Mouse (Mus musculus) midbrain, embryonic 11.5 days (tissue): ENCODE data around the gene Tnrc6b. TPM values are rescaled to one million over a fixed set of nuclear protein-coding genes. Genes with fewer than 3 reads are reported as not detected.

ENCODE experiments used
- ATAC-seq: fragments of 200-750 bp; cut with Nextera tagmentation; 2 replicates; pipeline ENCODE4 v1.8.0; 2017; ENCODE audit warnings: moderate TSS enrichment, moderate library complexity; ENCODE audit not compliant: low FRiP score
- DNase-seq: peaks from one replicate; pipeline ENCODE4 v3.0.0; 2015; ENCODE audit warnings: low spot score; ENCODE audit errors: missing footprints
- H3K27ac ChIP-seq: fragments of 300-500 bp; sonication (generic); 2 replicates; pipeline ENCODE4 v1.5.1; 2014; ENCODE audit warnings: low read depth, low read length
- H3K27me3 ChIP-seq: fragments of 300-500 bp; sonication (generic); 2 replicates; pipeline ENCODE4 v1.6.1; 2014; ENCODE audit warnings: mild to moderate bottlenecking, low read length, moderate library complexity, mixed read lengths; ENCODE audit not compliant: control insufficient read depth, insufficient read depth
- H3K36me3 ChIP-seq: fragments of 300-500 bp; sonication (generic); 2 replicates; pipeline ENCODE4 v1.6.1; 2014; ENCODE audit warnings: mild to moderate bottlenecking, low read length, moderate library complexity, mixed read lengths; ENCODE audit not compliant: control insufficient read depth, insufficient read depth
- H3K4me1 ChIP-seq: fragments of 300-500 bp; sonication (generic); 2 replicates; pipeline ENCODE4 v1.6.1; 2014; ENCODE audit warnings: low read length; ENCODE audit not compliant: control insufficient read depth, insufficient read depth
- H3K4me2 ChIP-seq: fragments of 300-500 bp; sonication (generic); 2 replicates; pipeline ENCODE4 v1.6.1; 2014; ENCODE audit warnings: mild to moderate bottlenecking, moderate library complexity
- H3K4me3 ChIP-seq: fragments of 300-500 bp; sonication (generic); 2 replicates; pipeline ENCODE4 v1.5.1; 2014; ENCODE audit warnings: low read depth, low read length
- H3K9ac ChIP-seq: fragments of 300-500 bp; sonication (generic); 2 replicates; pipeline ENCODE4 v1.6.1; 2014; ENCODE audit warnings: low read length
- H3K9me3 ChIP-seq: fragments of 300-500 bp; sonication (generic); 2 replicates; pipeline ENCODE4 v1.6.1; 2016; ENCODE audit warnings: low read length; ENCODE audit not compliant: control insufficient read depth
- WGBS: fragments of 180-500 bp; shearing (Covaris S2); extraction: QIAGEN DNeasy Blood & Tissue Kit; methylation state at CpG from one replicate; pipeline ENCODE4 v1.1.7; 2014; 5-methylcytosine and 5-hydroxymethylcytosine counted together
- polyA plus RNA-seq: library from polyadenylated mRNA; unstranded; fragments of >200 nt; fragmentation: Nextera tagmentation; extraction: Ambion mirVana; gene quantifications from 2 replicates; pipeline ENCODE4 v1.2.1, GENCODE M21; 2014

The Tnrc6b gene
- polyA plus RNA-seq, 1 experiment from 2014 or later = 17.0 TPM

DNA sequence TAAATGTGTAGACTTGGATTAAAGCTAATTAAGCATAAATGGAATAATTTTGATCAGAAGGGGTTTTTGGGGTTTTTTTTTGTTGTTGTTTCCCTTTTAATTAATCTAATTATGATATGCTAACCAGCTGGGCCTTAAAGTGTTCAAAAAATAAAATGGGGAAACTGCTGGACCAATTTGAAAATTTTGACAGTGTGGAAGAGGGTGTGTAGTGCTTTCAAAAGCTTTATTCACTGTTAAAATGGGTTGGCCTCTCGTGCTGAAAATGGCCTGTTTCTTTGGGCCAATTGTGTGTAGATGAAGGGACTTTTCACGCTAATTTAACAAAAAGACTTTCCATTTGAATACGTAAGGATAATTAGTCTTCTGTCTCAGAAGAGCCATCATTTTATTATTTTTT is 89.1 kb downstream of the Tnrc6b start:
- ATAC-seq (no peak), DNase-seq (no peak)
- Histone ChIP-seq H3K4me2 (peak overlapping the region; percentile 64), H3K4me3 (peak overlapping the region; percentile 57), H3K27me3 (no peaks in the 10 kb centered on the region), H3K36me3 (no peaks in the 10 kb centered on the region), H3K9me3 (no peaks in the 10 kb centered on the region), H3K27ac (no peak overlapping the region), H3K4me1 (peaks cover 19% of the 10 kb centered on the region), H3K9ac (peak overlapping the region; percentile 56)
- 8% methylated on average over 3 of the region's 3 CpGs for WGBS

- WGBS = 20% methylated on average over 4 of the region's 4 CpGs
Observed at GRCm38 (mm10) chr15:80800765-80801164, 89.7 kb downstream of the Tnrc6b start.

DNA sequence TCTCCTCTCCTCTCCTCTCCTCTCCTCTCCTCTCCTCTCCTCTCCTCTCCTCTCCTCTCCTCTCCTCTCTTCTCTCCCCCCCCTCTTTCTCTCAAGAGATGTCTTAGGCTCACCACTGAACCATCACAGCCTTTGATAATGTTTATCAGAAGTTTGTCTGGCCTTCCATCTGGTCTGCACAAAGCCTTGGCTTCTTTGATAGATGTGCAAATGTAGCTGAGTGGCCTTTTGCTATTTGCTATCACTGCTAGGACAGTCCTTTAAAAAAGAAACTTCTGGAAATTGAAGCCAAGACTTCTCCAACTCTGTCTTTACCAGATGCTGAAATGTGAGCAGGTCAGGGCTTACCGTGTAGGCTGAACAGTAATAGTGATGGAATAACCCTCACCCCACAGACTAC is 90.5 kb downstream of the Tnrc6b start:
- ATAC-seq (no peak), DNase-seq (no peak)
- H3K27me3 ChIP-seq = no peaks in the 10 kb centered on the region
- no peak overlapping the region for H3K9ac ChIP-seq
- peak overlapping the region; percentile 2; the same call in 1 of the 2 replicates for H3K4me2 ChIP-seq
- WGBS = 65% methylated on average over 1 of the region's 1 CpGs
- H3K4me3 ChIP-seq = no peak overlapping the region
- H3K4me1 ChIP-seq = peaks cover 19% of the 10 kb centered on the region
- no peaks in the 10 kb centered on the region for H3K9me3 ChIP-seq
- H3K36me3 ChIP-seq = no peaks in the 10 kb centered on the region
- no peak overlapping the region for H3K27ac ChIP-seq

More at GRCm38 (mm10) chr15:80800765-80801164, 89.7 kb downstream of the Tnrc6b start:
- Histone ChIP-seq H3K9ac (peak overlapping the region; percentile 56), H3K27ac (no peak overlapping the region), H3K4me3 (peak overlapping the region; percentile 57), H3K9me3 (no peaks in the 10 kb centered on the region), H3K4me2 (peak overlapping the region; percentile 64), H3K4me1 (peaks cover 19% of the 10 kb centered on the region), H3K36me3 (no peaks in the 10 kb centered on the region), H3K27me3 (no peaks in the 10 kb centered on the region)
- no peak for DNase-seq
- ATAC-seq = no peak

- Histone ChIP-seq H3K9ac (no peak overlapping the region), H3K36me3 (no peaks in the 10 kb centered on the region), H3K4me2 (no peak overlapping the region), H3K9me3 (no peaks in the 10 kb centered on the region), H3K4me1 (peaks cover 2% of the 10 kb centered on the region; the same call in 1 of the 2 replicates), H3K27ac (no peak overlapping the region), H3K4me3 (no peak overlapping the region), H3K27me3 (no peaks in the 10 kb centered on the region)
- DNase-seq = no peak
- 87% methylated on average over 5 of the region's 5 CpGs for WGBS
- ATAC-seq = no peak
Observed at GRCm38 (mm10) chr15:80807162-80807561, 96.0 kb downstream of the Tnrc6b start.

- 93% methylated on average over 3 of the region's 3 CpGs for WGBS
- no peak overlapping the region for H3K4me2 ChIP-seq
- ATAC-seq = no peak
Observed at GRCm38 (mm10) chr15:80810226-80810625, 99.1 kb downstream of the Tnrc6b start.

DNA sequence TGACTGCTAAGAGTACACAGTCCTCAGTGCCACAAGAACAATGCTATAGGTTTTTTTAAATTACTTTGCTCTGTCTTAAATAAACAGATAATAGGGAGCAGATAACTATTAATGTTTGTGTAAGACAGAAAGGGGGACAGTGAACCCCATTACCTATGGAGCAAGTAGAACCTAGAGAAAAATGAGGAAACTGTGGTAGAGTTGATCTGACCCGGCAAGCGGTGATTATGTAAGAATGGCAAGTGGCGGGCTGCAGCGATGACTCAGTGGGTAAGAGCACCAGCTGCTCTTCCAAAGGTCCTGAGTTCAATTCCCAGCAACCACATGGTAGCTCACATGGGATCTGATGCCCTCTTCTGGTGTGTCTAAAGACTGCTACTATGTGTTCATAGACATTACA is 101.7 kb downstream of the Tnrc6b start:
- ATAC-seq = no peak
- no peak overlapping the region for H3K9ac ChIP-seq
- no peak overlapping the region for H3K4me3 ChIP-seq
- no peaks in the 10 kb centered on the region for H3K36me3 ChIP-seq
- DNase-seq = no peak
- H3K4me2 ChIP-seq = no peak overlapping the region
- no peaks in the 10 kb centered on the region for H3K9me3 ChIP-seq
- H3K27me3 ChIP-seq = no peaks in the 10 kb centered on the region
- WGBS = 93% methylated on average over 4 of the region's 4 CpGs
- no peak overlapping the region for H3K27ac ChIP-seq
- no peaks in the 10 kb centered on the region for H3K4me1 ChIP-seq

More at GRCm38 (mm10) chr15:80810226-80810625, 99.1 kb downstream of the Tnrc6b start:
- H3K4me1 ChIP-seq = no peaks in the 10 kb centered on the region
- no peaks in the 10 kb centered on the region for H3K36me3 ChIP-seq
- H3K9ac ChIP-seq = no peak overlapping the region
- H3K4me3 ChIP-seq = no peak overlapping the region
- H3K9me3 ChIP-seq = no peaks in the 10 kb centered on the region
- no peaks in the 10 kb centered on the region for H3K27me3 ChIP-seq
- no peak overlapping the region for H3K27ac ChIP-seq
- no peak for DNase-seq

GRCm38 (mm10) chr15:80814792-80815191 is 103.7 kb downstream of the Tnrc6b start:
- Histone ChIP-seq H3K4me1 (no peaks in the 10 kb centered on the region), H3K4me2 (no peak overlapping the region), H3K27me3 (no peaks in the 10 kb centered on the region), H3K9ac (no peak overlapping the region), H3K36me3 (no peaks in the 10 kb centered on the region), H3K27ac (no peak overlapping the region), H3K4me3 (no peak overlapping the region), H3K9me3 (no peaks in the 10 kb centered on the region)
- 89% methylated on average over 7 of the region's 7 CpGs for WGBS
- DNase-seq (no peak), ATAC-seq (no peak)

GRCm38 (mm10) chr15:80822276-80822675 is 111.2 kb downstream of the Tnrc6b start:
- DNase-seq = no peak
- Histone ChIP-seq H3K4me2 (no peak overlapping the region), H3K4me3 (no peak overlapping the region), H3K9ac (no peak overlapping the region), H3K9me3 (no peaks in the 10 kb centered on the region), H3K4me1 (peaks cover 5% of the 10 kb centered on the region), H3K36me3 (no peaks in the 10 kb centered on the region), H3K27me3 (no peaks in the 10 kb centered on the region), H3K27ac (no peak overlapping the region)
- 4% methylated on average over 1 of the region's 1 CpGs for WGBS
- ATAC-seq = no peak

GRCm38 (mm10) chr15:80831170-80831569 is 120.1 kb downstream of the Tnrc6b start:
- ATAC-seq (no peak), DNase-seq (no peak)
- no peaks in the 10 kb centered on the region for H3K4me1 ChIP-seq
- H3K27ac ChIP-seq = no peak overlapping the region
- H3K9me3 ChIP-seq = no peaks in the 10 kb centered on the region
- no peak overlapping the region for H3K4me2 ChIP-seq
- H3K36me3 ChIP-seq = no peaks in the 10 kb centered on the region
- WGBS = 85% methylated on average over 3 of the region's 3 CpGs
- H3K27me3 ChIP-seq = no peaks in the 10 kb centered on the region
- no peak overlapping the region for H3K4me3 ChIP-seq
- no peak overlapping the region for H3K9ac ChIP-seq

- WGBS = 87% methylated on average over 3 of the region's 3 CpGs
- H3K36me3 ChIP-seq = no peaks in the 10 kb centered on the region
- H3K27ac ChIP-seq = no peak overlapping the region
- H3K4me2 ChIP-seq = no peak overlapping the region
- H3K4me3 ChIP-seq = no peak overlapping the region
- H3K4me1 ChIP-seq = no peaks in the 10 kb centered on the region
- H3K27me3 ChIP-seq = no peaks in the 10 kb centered on the region
- no peak for DNase-seq
- no peak overlapping the region for H3K9ac ChIP-seq
- no peaks in the 10 kb centered on the region for H3K9me3 ChIP-seq
- ATAC-seq = no peak
Observed at GRCm38 (mm10) chr15:80832808-80833207, 121.7 kb downstream of the Tnrc6b start.
